Mouse (Mus musculus): ENCODE measurements at regions not wholly inside any gene's neighbourhood (a gene's known extent, or its start where the extent isn't known, plus 50 kb on each side); places are given as distances from the start of the nearest gene placed in this dataset.
A peak's percentile ranks its signal among the peaks of the same experiment; 100 is the strongest.

DNA sequence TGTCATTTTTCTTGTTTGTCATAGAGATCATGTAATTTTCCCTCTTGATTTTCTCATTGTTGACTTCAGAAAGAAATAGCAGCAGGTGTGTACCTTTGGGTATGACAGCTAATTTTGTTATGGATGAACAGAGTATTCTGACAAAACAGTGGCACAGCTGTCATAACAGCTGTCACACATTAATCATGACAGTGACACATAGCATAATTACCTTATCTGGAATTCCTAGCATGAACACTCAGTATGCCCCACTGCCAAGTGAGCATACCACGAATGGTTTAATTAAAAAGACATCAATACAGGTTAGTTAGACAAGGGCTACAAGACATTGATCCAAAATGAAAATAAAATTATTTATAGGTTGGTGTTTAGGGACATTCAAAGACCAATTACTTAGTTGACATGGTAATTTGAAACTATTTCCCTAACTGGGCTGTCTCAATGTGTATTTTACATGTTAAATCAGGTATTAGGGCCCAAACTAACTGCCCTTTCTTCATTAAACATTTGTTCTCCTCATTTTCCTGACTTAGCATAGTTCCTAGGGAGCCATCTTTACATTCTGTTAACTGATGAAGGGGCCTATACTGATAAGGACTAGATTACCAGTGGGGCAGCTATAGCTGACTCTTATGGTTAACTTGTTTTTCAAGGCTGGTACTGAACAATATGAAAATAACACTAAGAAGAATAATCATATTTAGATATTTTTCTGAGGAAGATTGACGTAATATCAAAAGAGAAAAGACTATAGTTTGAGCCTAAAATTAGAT is 52.2 kb downstream of the Aldoart1 start:
- no peak overlapping the region for H3K4me3 ChIP-seq
- H3K9me3 ChIP-seq = no peaks in the 10 kb centered on the region
- H3K27me3 ChIP-seq = no peaks in the 10 kb centered on the region
- peak; percentile 81 for ATAC-seq (ENCODE audit: low FRiP score, low read depth)
- 0 out of 2 replicates have a peak, but pooled peaks cover 5% of the 10 kb centered on the region for H3K4me1 ChIP-seq (replicated peaks)
- no peak overlapping the region for H3K4me2 ChIP-seq
- no peak overlapping the region for H3K9ac ChIP-seq
- H3K36me3 ChIP-seq = no peaks in the 10 kb centered on the region
- WGBS = 58% methylated on average over 2 of the region's 2 CpGs
- H3K27ac ChIP-seq (replicated peaks) = no peak overlapping the region

DNA sequence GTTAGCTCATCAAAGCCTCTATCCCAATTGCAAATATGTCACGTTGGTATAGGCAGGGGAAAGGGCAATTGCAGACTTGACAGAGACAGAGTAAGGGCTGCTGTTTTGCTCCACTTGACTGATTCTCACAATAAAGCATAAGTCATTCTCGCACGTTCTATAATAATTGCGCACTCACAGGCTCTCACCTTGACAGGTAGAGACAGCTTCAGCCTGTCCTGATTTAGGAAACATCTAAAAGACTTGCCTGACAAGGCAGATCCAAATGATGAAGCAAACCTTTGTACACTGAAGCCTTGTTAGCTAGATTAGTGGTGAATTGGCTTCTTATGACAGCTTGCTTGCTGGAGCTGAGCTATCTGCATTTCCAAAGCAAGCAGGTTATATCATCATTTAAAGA is 52.9 kb downstream of the Aldoart1 start:
- Histone ChIP-seq H3K9ac (no peak overlapping the region), H3K27ac (replicated peaks) (no peak overlapping the region), H3K36me3 (no peaks in the 10 kb centered on the region), H3K4me1 (replicated peaks) (0 out of 2 replicates have a peak, but pooled peaks cover 5% of the 10 kb centered on the region), H3K4me2 (no peak overlapping the region), H3K9me3 (no peaks in the 10 kb centered on the region), H3K4me3 (no peak overlapping the region), H3K27me3 (no peaks in the 10 kb centered on the region)
- 54% methylated on average over 4 of the region's 4 CpGs for WGBS
- ATAC-seq (ENCODE audit: low FRiP score, low read depth) = peak; percentile 38; the same call in 1 of the 2 replicates

DNA sequence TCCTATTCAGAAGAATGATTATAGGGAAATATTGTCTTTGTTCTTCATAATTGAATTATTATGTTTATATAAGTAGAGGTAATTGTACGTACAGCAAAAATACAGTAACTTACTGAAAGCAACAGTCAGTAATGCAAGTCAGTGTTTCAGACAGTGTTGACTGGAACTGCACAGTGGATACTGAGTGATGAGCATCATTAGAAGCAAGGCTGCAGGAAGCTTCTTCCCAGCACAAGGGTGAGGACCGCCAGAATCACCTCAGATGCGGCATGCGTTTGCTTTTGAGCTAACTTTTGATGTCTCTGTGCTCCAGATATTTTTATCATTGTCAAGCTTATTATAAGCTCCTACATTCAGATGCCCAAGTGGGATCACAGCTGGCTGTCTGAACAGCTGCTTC is 63.6 kb downstream of the Aldoart1 start:
- no peaks in the 10 kb centered on the region for H3K36me3 ChIP-seq
- no peak for ATAC-seq (ENCODE audit: low FRiP score, low read depth)
- 88% methylated on average over 4 of the region's 4 CpGs for WGBS

GRCm38 (mm10) chr4:72766896-72767295 is 85.5 kb downstream of the Aldoart1 start:
- WGBS = 66% methylated on average over 5 of the region's 5 CpGs
- Histone ChIP-seq H3K4me1 (replicated peaks) (peaks cover 3% of the 10 kb centered on the region), H3K4me3 (no peak overlapping the region), H3K36me3 (no peaks in the 10 kb centered on the region), H3K27ac (replicated peaks) (no peak overlapping the region), H3K27me3 (no peaks in the 10 kb centered on the region), H3K4me2 (no peak overlapping the region), H3K9ac (no peak overlapping the region), H3K9me3 (no peaks in the 10 kb centered on the region)
- ATAC-seq (ENCODE audit: low FRiP score, low read depth) = no peak; the same call in 1 of the 2 replicates

More for the DNA sequence above, 63.6 kb downstream of the Aldoart1 start:
- no peak overlapping the region for H3K4me3 ChIP-seq
- H3K27me3 ChIP-seq = no peaks in the 10 kb centered on the region
- no peaks in the 10 kb centered on the region for H3K4me1 ChIP-seq (replicated peaks)
- H3K27ac ChIP-seq (replicated peaks) = no peak overlapping the region
- H3K9me3 ChIP-seq = no peaks in the 10 kb centered on the region
- H3K9ac ChIP-seq = no peak overlapping the region
- H3K4me2 ChIP-seq = no peak overlapping the region

- H3K27ac ChIP-seq (replicated peaks) = 0 out of 2 replicates have a peak overlapping the region, but pooled peaks have one; percentile 4
- no peaks in the 10 kb centered on the region for H3K27me3 ChIP-seq
- H3K9ac ChIP-seq = no peak overlapping the region
- H3K4me2 ChIP-seq = no peak overlapping the region
- H3K36me3 ChIP-seq = no peaks in the 10 kb centered on the region
- 31% methylated on average over 2 of the region's 2 CpGs for WGBS
- H3K9me3 ChIP-seq = no peaks in the 10 kb centered on the region
- peaks cover 3% of the 10 kb centered on the region for H3K4me1 ChIP-seq (replicated peaks)
- peak; percentile 75 for ATAC-seq (ENCODE audit: low FRiP score, low read depth)
- no peak overlapping the region for H3K4me3 ChIP-seq
Measured at GRCm38 (mm10) chr4:72766386-72766785, 86.0 kb downstream of the Aldoart1 start.

Measured in hindbrain, embryonic 15.5 days (tissue).